Mouse (Mus musculus) kidney, embryonic 16.5 days (tissue): ENCODE results near the gene Otud7b. TPM values are rescaled to one million over a fixed set of nuclear protein-coding genes. Genes with fewer than 3 reads are reported as not detected.
A peak's percentile ranks its signal among the peaks of the same experiment; 100 is the strongest.
"Not testable (repeated sequence)": the region's sequence is repeated elsewhere in the genome, so short reads cannot be mapped to it uniquely, and the experiment has no call there.

Source experiments
- ATAC-seq: fragments of 200-750 bp; cut with Nextera tagmentation; 2 replicates; pipeline ENCODE4 v1.8.0; 2017; ENCODE audit warnings: moderate TSS enrichment; ENCODE audit not compliant: low FRiP score, low TSS enrichment
- H3K27ac ChIP-seq: fragments of 300-500 bp; sonication (generic); 2 replicates; pipeline ENCODE4 v1.5.1; 2014; ENCODE audit warnings: low read length
- H3K27me3 ChIP-seq: fragments of 300-500 bp; sonication (generic); 2 replicates; pipeline ENCODE4 v1.6.1; 2014; ENCODE audit warnings: low read length, control low read depth, mixed read lengths; ENCODE audit not compliant: insufficient read depth
- H3K36me3 ChIP-seq: fragments of 300-500 bp; sonication (generic); 2 replicates; pipeline ENCODE4 v1.6.1; 2014; ENCODE audit warnings: low read length, control low read depth, mixed read lengths; ENCODE audit not compliant: insufficient read depth
- H3K4me1 ChIP-seq: fragments of 300-500 bp; sonication (generic); 2 replicates; pipeline ENCODE4 v1.6.1; 2014; ENCODE audit warnings: low read length, control low read depth, mixed read lengths; ENCODE audit not compliant: insufficient read depth
- H3K4me2 ChIP-seq: fragments of 300-500 bp; sonication (generic); replicated peaks from 2 replicates; pipeline ENCODE4 v1.6.1; 2014; ENCODE audit warnings: low read depth, low read length
- H3K4me3 ChIP-seq: fragments of 300-500 bp; sonication (generic); 2 replicates; pipeline ENCODE4 v1.5.1; 2014; ENCODE audit warnings: mild to moderate bottlenecking, low read length
- H3K9ac ChIP-seq: fragments of 300-500 bp; sonication (generic); replicated peaks from 2 replicates; pipeline ENCODE4 v1.6.1; 2014; ENCODE audit warnings: low read length
- H3K9me3 ChIP-seq: fragments of 300-500 bp; sonication (generic); 2 replicates; pipeline ENCODE4 v1.6.1; 2016; ENCODE audit warnings: low read length, control low read depth
- WGBS: fragments of 180-500 bp; shearing (Covaris S2); extraction: QIAGEN DNeasy Blood & Tissue Kit; methylation state at CpG from one replicate; pipeline ENCODE4 v1.1.7; 2014; 5-methylcytosine and 5-hydroxymethylcytosine counted together
- polyA plus RNA-seq: library from polyadenylated mRNA; unstranded; fragments of >200 nt; fragmentation: Nextera tagmentation; extraction: Ambion mirVana; gene quantifications from 2 replicates; pipeline ENCODE4 v1.2.1, GENCODE M21; 2015

The Otud7b gene
- polyA plus RNA-seq, 1 experiment from 2014 or later, result 14.9 TPM

DNA sequence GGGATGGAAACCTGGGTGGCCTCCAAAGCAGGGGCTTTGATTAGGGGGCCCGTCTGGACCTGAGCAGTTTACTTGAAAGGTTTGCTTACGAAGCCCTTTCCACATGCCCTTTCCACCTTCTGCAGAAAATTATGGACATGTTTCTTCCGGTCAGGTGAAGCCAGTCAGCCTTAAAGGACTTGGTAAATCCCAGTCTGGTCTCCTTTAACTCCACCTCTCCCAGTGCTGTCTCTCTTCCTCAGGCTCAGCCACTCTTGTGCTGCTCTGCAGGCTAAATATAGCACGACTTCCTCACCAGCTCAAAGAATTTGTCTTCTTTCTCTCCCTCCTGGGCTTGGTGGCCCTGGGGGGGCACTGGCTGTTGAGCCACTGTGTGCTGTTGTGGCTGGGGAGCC lies 78.1 kb downstream of the Otud7b start:
- Histone ChIP-seq H3K27ac (peak overlapping the region; percentile 63; the same call in 1 of the 2 replicates), H3K36me3 (peaks cover 15% of the 10 kb centered on the region), H3K4me2 (peak overlapping the region; percentile 73), H3K4me1 (peaks cover 20% of the 10 kb centered on the region), H3K9ac (0 out of 2 replicates have a peak overlapping the region, but pooled peaks have one; percentile 44), H3K27me3 (no peaks in the 10 kb centered on the region), H3K4me3 (no peak overlapping the region), H3K9me3 (no peaks in the 10 kb centered on the region)
- ATAC-seq, result peak; percentile 32; the same call in 1 of the 2 replicates
- 15% methylated on average over 4 of the region's 4 CpGs for WGBS

- H3K4me3 ChIP-seq, result no peak overlapping the region
- peaks cover 4% of the 10 kb centered on the region; the same call in 1 of the 2 replicates for H3K9me3 ChIP-seq
- no peak for ATAC-seq
- H3K27me3 ChIP-seq, result no peaks in the 10 kb centered on the region
- no peak overlapping the region for H3K4me2 ChIP-seq
- H3K36me3 ChIP-seq, result peaks cover 4% of the 10 kb centered on the region; the same call in 1 of the 2 replicates
- H3K9ac ChIP-seq, result no peak overlapping the region
- WGBS, result 76% methylated on average over 12 of the region's 12 CpGs
- no peak overlapping the region for H3K27ac ChIP-seq
- peaks cover 9% of the 10 kb centered on the region for H3K4me1 ChIP-seq
These were observed 88.7 kb downstream of the Otud7b start for GRCm38 (mm10) chr3:96192977-96193376.

DNA sequence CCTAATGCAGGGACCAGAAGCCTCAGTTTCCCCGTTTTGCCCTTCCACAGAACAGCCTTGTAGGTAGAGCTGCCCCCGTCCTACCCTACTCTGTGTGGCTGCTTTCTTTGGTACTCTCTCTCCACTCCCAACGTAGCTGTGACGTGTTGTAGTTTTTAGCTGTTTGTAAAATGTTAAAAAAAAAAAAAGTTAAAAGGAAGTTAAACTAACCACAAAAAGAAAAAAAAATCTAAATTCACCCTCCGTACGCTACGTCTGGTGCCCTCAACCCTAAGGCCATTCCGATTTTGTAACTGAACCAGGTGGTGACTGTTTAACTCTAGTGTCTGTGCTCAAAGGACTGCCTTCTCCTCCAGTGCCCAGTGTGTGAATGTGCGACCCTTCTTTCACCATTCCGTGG lies 90.6 kb downstream of the Otud7b start:
- no peak overlapping the region for H3K9ac ChIP-seq
- 84% methylated on average over 10 of the region's 10 CpGs for WGBS
- no peak for ATAC-seq

GRCm38 (mm10) chr3:96195616-96196313 lies 91.4 kb downstream of the Otud7b start:
- WGBS, result 92% methylated on average over 11 of the region's 11 CpGs
- H3K36me3 ChIP-seq, result peaks cover 4% of the 10 kb centered on the region; the same call in 1 of the 2 replicates
- no peak for ATAC-seq

More for the DNA sequence above, 90.6 kb downstream of the Otud7b start:
- Histone ChIP-seq H3K4me2 (no peak overlapping the region), H3K36me3 (peaks cover 4% of the 10 kb centered on the region; the same call in 1 of the 2 replicates), H3K27ac (no peak overlapping the region), H3K27me3 (no peaks in the 10 kb centered on the region), H3K4me3 (no peak overlapping the region), H3K4me1 (peaks cover 12% of the 10 kb centered on the region), H3K9me3 (peaks cover 4% of the 10 kb centered on the region; the same call in 1 of the 2 replicates)

GRCm38 (mm10) chr3:96196437-96197128 lies 92.3 kb downstream of the Otud7b start:
- Histone ChIP-seq H3K9ac (peak overlapping the region; percentile 91), H3K4me1 (peaks cover 12% of the 10 kb centered on the region), H3K4me2 (peak overlapping the region; percentile 95), H3K27me3 (no peaks in the 10 kb centered on the region), H3K36me3 (peaks cover 4% of the 10 kb centered on the region; the same call in 1 of the 2 replicates), H3K4me3 (peak overlapping the region; percentile 83), H3K27ac (peak overlapping the region; percentile 92), H3K9me3 (peaks cover 4% of the 10 kb centered on the region; the same call in 1 of the 2 replicates)
- 16% methylated on average over 27 of the region's 27 CpGs for WGBS
- peak; percentile 49; the same call in 1 of the 2 replicates for ATAC-seq

More at GRCm38 (mm10) chr3:96195616-96196313, 91.4 kb downstream of the Otud7b start:
- Histone ChIP-seq H3K27ac (no peak overlapping the region), H3K4me2 (no peak overlapping the region), H3K9ac (no peak overlapping the region), H3K27me3 (no peaks in the 10 kb centered on the region), H3K4me1 (peaks cover 12% of the 10 kb centered on the region), H3K4me3 (no peak overlapping the region), H3K9me3 (peaks cover 4% of the 10 kb centered on the region; the same call in 1 of the 2 replicates)

GRCm38 (mm10) chr3:96197129-96197749 lies 92.9 kb downstream of the Otud7b start:
- WGBS, result under 1% methylated on average over 50 of the region's 50 CpGs
- Histone ChIP-seq H3K4me2 (peak overlapping the region; percentile 95), H3K4me3 (peak overlapping the region; percentile 83), H3K9ac (peak overlapping the region; percentile 91), H3K36me3 (peaks cover 4% of the 10 kb centered on the region; the same call in 1 of the 2 replicates), H3K27ac (peak overlapping the region; percentile 92), H3K4me1 (peaks cover 12% of the 10 kb centered on the region), H3K9me3 (peaks cover 4% of the 10 kb centered on the region; the same call in 1 of the 2 replicates), H3K27me3 (no peaks in the 10 kb centered on the region)
- peak; percentile 93 for ATAC-seq

GRCm38 (mm10) chr3:96198181-96198580 lies 93.9 kb downstream of the Otud7b start:
- peaks cover 12% of the 10 kb centered on the region for H3K4me1 ChIP-seq
- peaks cover 4% of the 10 kb centered on the region; the same call in 1 of the 2 replicates for H3K9me3 ChIP-seq
- H3K27me3 ChIP-seq, result no peaks in the 10 kb centered on the region
- ATAC-seq, result peak; percentile 50
- H3K27ac ChIP-seq, result no peak overlapping the region
- H3K9ac ChIP-seq, result peak overlapping the region; percentile 91
- H3K4me2 ChIP-seq, result peak overlapping the region; percentile 95
- WGBS, result 2% methylated on average over 6 of the region's 6 CpGs
- peaks cover 4% of the 10 kb centered on the region; the same call in 1 of the 2 replicates for H3K36me3 ChIP-seq
- H3K4me3 ChIP-seq, result peak overlapping the region; percentile 83

GRCm38 (mm10) chr3:96198601-96199251 lies 94.4 kb downstream of the Otud7b start:
- not testable (repeated sequence) for ATAC-seq, H3K9ac ChIP-seq, H3K4me3 ChIP-seq, H3K36me3 ChIP-seq, H3K27me3 ChIP-seq, H3K27ac ChIP-seq, H3K9me3 ChIP-seq
- peaks cover 12% of the 10 kb centered on the region for H3K4me1 ChIP-seq
- WGBS, result 34% methylated on average over 6 of the region's 8 CpGs
- H3K4me2 ChIP-seq, result peak overlapping the region; percentile 95

DNA sequence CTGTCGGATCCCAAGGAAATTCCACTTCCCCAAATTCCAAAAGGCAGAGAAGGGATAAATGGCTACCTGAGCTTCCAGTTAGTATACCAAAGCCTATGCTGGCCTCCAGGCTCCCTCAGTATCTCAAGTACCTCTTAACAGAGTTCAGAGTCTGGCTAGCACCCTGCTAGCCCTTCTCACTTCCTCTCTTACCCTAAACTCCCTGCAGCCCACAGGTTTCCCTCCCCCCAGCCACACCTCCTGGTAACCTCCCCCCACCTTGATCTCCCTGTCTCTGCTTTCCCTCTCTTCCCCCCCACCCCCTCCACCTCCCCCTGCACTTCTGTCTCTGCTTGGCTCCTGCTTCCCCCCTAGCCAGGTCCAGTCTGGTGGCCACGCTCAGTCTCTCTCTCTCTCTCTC lies 95.4 kb downstream of the Otud7b start:
- H3K4me3 ChIP-seq, result no peak overlapping the region
- no peak overlapping the region for H3K4me2 ChIP-seq
- 45% methylated on average over 2 of the region's 2 CpGs for WGBS

More for the DNA sequence above, 95.4 kb downstream of the Otud7b start:
- Histone ChIP-seq H3K36me3 (peaks cover 4% of the 10 kb centered on the region; the same call in 1 of the 2 replicates), H3K9me3 (peaks cover 4% of the 10 kb centered on the region; the same call in 1 of the 2 replicates), H3K9ac (no peak overlapping the region), H3K27ac (no peak overlapping the region), H3K27me3 (no peaks in the 10 kb centered on the region), H3K4me1 (peaks cover 12% of the 10 kb centered on the region)
- no peak for ATAC-seq
